Mouse (Mus musculus) embryo, embryonic 9.5 days (tissue): ENCODE measurements around the gene Sly.
"Not testable (repeated sequence)": the region's sequence is repeated elsewhere in the genome, so short reads cannot be mapped to it uniquely, and the experiment has no call there.

Experiments used
- DNase-seq: peaks from one replicate; pipeline ENCODE4 v3.0.0-alpha.2; 2017; ENCODE audit errors: extremely low spot score

Gene Sly

DNA sequence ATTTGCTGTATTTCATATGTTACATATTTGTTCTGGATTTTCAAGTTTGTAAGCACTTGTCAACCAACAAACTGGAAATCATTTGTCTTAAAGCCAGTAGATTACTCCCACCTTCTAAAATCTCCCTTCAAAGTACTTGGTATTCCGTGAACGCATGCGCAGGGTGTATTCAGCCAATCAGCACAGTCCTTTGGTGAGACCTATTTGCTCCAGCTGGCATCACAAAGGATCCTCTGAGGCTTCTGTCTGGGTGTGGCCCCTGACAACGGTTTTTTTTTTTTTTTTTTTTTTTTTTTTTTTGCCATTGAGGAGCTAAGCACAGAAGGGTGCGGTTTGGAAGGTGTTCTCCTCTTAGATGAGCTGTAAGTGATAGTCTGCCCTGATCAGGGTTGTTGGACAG is at the start of gene Sly:
Sly (plus strand) TSS at position 301 of the 400 bp plus-strand sequence.
- not testable (repeated sequence) for DNase-seq
